Mouse (Mus musculus) inflammation-experienced regulatory T-cells, adult 6 months (primary cell): Measurements from ENCODE around the gene Tnpo2. TPM values are rescaled to one million over a fixed set of nuclear protein-coding genes. Genes with fewer than 3 reads are reported as not detected.
"Not testable (repeated sequence)": the region's sequence is repeated elsewhere in the genome, so short reads cannot be mapped to it uniquely, and the experiment has no call there.

Source experiments
- ATAC-seq: one replicate; pipeline ENCODE4 v1.8.0; 2017
- polyA plus RNA-seq, 3 experiments: library from polyadenylated mRNA; unstranded; fragments of 100-300 nt; shearing (Covaris generic); gene quantifications; one replicate each; pipeline ENCODE4 v1.2.1; 2017

Gene Tnpo2
- polyA plus RNA-seq, 3 experiments from 2014 or later: 13.8 to 18.7 (median 16.5) TPM

DNA sequence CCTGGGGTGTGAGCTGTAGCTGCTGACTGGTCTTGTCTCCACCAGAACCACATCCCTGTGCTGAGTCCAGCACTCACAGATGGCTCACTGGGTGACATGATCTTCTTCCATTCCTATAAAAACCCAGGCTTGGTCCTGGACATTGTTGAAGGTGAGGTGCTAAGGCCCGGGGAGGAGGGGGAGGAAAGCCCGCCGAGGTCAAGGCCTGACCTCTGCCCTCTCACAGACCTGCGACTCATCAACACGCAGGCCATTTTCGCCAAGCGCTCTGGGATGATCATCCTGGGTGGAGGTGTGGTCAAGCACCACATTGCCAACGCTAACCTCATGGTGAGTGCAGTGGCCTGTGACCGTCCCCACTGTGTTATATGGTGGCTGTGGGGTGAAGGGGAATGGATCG, 37.5 kb downstream of the Tnpo2 start:
- no peak for ATAC-seq

DNA sequence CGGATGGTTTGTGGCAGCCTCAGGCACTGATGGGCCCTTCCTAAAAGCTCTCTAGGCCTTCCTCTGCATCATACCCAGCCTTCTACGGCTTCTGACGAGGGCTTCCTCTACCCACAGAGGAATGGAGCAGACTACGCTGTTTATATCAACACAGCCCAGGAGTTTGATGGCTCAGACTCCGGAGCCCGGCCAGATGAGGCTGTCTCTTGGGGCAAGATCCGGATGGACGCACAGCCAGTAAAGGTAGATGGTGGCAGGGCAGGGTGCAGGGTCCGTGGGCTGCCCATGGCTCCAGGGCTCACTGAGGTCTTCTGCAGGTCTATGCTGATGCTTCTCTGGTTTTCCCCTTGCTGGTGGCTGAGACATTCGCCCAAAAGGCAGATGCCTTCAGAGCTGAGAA, 37.9 kb downstream of the Tnpo2 start:
- no peak for ATAC-seq

DNA sequence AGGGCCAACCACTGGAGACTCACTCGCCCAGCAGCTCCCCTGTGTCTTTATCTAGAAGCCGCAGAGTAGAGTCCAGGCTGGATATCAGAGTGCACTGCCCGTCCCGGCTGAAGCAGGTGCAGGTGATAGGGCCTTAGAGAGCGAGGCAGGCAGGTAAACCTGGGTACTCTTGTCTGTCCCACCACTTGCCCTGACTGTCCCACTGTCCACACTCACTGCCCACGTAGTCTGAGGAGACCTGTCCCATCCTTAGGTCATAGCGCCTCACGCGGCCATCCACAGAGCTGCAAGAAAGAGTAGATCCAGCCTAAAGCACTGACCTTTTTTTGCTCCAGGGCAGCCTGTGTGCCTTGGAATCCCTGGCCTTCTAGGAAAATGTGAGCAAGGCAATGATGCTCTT, 39.3 kb downstream of the Tnpo2 start:
- ATAC-seq: no peak

DNA sequence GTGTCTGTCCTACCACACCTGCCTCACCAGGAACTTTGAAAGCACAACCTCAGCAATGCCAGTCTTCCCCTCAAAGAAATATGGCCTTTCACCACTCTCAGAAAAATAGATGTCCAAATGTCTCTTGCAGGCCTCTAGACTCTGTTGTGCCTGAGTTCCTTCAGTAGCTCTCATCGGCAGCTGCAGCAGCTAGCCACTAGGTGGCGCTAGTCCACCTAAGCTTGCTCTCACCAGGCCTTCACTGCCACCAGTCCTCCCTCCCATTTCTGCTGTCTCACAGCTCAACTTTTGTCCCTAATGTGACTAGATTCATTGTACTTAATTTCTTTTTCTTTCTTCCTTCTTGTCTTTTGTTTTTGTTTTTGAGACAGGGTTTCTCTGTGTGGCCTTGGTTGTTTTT, 40.3 kb downstream of the Tnpo2 start:
- peak; percentile 62 for ATAC-seq

DNA sequence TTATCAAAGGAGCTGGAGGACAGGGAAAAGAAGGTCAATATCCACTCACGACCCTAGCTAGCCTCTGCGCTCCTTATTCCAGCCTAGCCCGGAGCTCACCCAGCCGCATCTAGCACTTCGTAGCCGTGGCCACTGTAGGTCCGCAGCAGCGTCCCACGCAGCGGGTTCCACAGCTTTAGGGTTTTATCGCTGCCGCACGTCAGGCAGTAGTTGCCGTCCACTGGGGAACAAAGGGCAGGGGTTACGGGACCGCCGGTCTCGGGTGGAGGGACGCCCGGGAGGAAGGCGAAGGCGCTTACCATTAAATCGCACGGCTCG, 43.5 kb downstream of the Tnpo2 start:
- no peak for ATAC-seq

DNA sequence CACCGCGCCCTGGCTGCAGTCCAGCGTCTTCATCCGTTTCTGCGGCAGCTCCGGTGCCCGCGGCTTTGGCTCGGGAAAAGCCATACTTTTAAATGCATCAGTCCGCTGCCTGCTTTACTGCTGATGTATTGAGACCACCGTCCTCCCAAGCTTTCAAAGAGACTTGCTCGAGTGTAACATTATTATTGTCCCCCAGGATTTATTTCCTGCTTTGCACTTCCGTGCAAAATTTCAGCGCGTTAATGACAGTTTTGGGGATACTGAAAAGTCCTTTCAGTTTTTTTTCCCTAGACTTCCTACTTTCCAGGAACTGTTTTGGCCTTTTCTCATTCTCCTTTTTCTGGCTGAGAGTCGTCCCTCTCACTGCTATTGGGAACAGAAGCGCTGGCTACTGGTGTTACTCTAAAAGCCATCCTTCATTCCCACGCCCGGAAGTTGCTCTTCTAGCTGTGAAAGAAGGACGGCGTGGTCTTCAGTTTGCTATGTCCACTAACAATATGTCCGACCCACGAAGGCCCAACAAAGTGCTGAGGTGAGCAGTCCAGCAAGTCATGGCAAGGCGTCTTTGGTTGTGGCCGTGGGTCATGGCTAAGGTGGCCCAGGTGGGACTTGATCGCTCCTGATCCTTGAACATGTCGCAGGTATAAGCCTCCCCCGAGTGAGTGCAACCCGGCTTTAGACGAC, 44.0 kb downstream of the Tnpo2 start, which contains the start of gene Wdr83os:
Gene Wdr83os, plus strand, starts transcription at position 209 of the 684 bp plus-strand sequence.
- peak; percentile 18 for ATAC-seq

DNA sequence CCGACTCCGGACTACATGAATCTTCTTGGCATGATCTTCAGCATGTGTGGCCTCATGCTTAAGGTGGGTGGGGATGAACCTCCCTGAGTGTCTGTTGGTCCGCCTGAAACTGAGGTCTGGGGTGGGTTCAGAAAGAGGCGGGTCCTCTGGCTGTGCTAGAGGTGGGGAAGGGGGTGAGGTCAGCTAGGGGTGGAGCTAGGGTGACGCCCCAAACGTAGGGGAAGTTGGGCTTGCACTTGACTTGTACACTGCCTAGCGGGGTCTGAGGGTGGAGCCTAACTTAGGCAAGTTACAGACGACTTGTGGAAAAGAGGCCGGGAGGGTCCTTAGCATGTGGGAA, 44.5 kb downstream of the Tnpo2 start, which contains the start of gene Wdr83:
Gene Wdr83, minus strand, starts transcription at position 91 of the 340 bp plus-strand sequence.
- ATAC-seq: peak; percentile 27

DNA sequence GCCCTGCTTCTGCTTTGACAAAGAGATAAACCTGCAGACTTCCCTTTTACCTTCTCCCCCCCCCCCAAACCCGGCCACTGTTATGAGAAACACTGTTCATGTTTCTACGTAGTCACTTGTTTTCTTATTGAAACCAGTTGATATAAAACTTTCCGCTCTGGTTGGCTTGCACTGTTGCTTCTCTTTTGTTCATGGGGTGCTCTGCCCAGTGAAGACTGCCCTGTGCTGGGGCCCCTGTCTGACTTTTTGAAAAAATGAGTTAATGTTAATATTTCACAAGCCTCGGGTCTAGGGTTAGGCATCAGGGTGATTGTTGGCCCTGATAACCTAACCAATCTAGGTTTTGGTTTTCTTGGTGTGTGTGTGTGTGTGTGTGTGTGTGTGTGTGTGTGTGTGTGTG, 45.5 kb downstream of the Tnpo2 start:
- ATAC-seq: not testable (repeated sequence)

DNA sequence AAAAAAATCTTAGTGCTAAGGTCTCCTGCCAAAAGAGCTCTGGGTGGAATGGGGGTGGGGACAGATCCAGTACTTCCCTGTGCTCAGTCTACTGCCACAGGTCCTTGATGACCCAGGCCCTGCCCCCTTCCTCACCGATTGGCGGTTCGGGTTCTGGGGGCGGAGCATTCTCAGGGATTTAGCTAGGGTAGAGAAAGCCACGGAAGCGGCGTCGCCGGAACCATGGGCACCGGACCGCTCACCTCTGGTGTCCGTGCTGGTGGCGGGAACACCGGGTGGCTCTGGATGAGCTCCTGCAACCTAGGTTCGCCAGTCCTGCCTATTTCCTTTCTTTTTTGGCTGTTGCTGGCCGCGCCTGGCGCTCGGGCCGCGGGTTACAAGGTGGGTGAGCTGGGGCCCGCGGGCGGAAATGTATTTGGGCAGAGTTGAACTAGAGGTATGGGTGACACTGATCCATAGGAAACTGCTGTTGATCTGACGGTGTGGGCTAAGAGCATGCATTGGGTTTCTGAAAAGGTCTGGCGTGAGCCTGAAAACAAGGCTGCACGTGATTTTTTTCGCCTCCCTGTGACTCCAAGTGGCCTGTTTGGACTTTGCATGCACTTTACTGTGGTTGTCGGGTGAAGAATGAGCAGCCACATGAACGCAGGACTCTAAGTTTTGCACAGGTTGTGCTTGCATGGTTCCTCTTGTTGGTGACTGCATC, 46.5 kb downstream of the Tnpo2 start, which contains the start of gene Man2b1:
Gene Man2b1, plus strand, starts transcription at position 163 of the 706 bp plus-strand sequence.
- ATAC-seq: peak; percentile 89

DNA sequence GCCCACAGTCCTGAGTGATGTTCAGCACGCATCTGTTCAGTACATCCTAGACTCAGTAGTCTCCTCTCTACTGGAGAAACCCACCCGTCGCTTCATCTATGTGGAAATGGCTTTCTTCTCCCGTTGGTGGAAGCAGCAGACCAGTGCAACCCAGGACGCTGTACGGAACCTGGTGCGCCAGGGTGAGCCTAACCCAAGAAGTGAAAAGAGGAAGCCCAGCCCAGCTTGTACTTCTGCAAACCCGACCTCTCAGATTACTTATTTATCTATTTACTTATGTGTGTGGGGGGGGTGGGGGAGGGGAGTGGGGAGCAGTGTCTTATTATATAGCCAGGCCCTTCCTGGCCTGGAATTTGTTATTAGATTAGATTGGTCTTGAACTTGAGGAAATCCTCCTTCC, 47.9 kb downstream of the Tnpo2 start:
- ATAC-seq: no peak

DNA sequence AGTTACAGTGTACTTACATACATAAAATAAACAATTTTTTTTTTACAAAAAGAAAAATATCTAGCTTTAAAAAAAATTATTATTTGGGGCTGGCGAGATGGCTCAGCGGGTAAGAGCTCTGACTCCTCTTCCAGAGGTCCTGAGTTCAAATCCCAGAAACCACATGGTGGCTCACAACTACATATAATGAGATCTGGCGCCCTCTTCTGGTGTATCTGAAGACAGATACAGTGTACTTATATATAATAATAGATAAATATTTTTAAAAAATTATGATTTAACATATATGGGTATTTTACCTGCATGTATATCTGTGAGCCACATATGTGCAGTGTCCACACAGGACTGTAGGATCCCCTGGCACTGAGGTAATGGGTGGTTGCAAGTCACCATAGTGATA, 49.5 kb downstream of the Tnpo2 start:
- no peak for ATAC-seq

DNA sequence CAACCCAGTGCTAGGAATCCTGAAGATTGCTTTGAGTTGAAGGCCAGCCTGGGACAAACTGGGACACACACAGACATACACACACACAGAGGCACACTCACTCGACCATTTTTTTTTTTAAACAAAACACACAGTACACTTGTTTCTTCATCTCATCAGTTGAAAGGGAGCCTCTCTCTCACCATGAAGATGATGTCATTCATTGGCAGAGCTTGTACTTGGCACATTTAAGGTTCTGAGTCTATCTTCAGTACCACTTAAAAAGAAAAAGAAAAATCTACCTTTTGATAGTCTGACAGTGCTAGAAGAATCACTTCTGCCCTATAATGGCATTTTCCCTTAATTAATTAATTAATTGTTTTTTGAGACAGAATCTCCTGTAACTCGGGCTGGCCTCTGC, 52.1 kb downstream of the Tnpo2 start:
- no peak for ATAC-seq

DNA sequence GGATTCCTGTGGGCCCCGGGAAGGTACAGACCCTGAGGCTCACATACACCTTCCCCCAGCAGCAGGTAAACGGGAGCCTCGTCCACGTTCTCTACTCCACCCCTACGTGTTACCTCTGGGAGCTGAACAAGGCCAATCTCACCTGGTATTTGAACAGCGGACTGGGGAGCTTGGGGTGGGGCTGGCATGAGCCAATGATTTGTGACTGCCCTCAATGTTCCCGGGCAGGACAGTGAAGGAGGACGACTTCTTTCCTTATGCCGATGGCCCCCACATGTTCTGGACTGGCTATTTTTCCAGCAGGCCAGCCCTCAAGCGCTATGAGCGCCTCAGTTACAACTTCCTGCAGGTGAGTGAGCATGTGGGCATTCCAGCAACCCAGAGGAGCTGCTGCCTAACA, 54.1 kb downstream of the Tnpo2 start:
- ATAC-seq: no peak

DNA sequence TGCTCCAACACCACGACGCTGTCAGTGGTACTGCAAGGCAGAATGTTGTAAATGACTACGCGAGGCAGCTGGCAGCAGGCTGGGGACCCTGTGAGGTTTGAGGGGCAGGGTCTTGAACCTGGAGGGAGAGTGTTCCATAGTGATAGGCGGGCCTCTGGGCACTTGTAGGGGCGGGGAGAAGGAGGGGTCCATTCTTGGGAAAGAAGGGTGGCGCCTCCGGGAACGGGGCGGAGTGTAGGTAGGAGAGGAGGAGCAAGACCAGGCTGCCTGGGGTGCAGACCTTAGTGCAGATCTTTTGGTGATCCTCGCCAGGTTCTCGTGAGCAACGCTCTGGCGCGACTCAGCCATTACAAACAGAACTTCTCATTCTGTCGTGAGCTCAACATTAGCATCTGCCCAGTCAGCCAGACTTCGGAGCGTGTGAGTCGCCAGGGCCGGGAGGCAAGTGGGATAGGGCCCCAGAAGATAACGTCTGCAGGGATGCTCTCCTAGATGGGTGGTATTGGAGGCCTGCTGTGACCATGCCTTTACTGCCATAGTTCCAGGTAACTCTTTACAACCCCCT, 54.9 kb downstream of the Tnpo2 start:
- ATAC-seq: no peak

DNA sequence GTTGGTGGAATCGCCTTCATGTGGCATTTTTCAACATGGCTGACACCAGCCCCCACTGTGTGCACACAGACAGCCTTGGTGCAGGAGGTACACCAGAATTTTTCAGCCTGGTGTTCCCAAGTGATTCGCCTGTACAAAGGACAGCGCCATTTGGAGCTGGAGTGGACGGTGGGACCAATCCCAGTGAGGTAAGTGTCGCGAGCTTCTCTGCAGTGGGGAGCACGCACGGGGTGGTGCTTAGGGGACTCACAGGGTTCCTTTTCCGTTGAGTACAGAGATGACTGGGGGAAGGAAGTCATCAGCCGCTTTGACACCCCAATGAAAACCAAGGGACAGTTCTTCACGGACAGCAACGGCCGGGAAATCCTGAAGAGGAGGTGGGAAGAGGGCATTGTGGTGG, 58.3 kb downstream of the Tnpo2 start:
- no peak for ATAC-seq

DNA sequence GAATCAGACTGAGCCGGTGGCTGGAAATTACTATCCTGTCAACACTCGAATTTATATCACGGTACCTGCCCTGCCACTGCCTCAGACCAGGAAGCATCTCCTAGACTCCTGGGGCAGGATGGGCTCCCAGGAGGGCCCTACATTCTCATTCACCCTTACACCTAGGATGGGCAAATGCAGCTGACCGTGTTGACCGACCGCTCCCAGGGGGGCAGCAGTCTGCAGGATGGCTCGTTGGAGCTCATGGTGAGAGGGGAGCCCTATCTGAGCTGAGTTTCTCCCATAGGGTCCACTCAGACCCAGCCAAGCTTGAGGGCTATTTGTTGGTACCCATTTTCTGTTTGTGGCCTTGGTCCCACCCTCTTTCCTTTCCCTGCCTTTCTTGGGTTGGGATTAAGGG, 58.9 kb downstream of the Tnpo2 start:
- no peak for ATAC-seq

DNA sequence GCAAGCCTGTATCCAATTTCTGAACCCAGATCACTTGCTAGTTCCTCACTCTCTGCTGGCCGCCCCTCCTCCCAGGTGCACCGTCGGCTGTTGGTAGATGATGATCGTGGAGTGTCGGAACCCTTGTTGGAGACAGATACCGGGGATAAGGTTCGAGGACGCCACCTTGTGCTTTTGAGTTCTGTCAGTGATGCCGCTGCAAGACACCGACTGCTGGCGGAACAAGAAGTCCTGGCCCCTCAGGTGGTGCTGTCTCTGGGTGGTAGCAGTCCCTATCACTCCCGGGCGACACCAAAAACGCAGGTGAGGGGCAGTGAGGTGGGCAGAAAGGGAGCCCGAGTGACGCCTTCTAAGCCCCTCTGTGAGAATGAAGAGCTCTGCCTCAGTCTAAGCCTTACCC, 59.5 kb downstream of the Tnpo2 start:
- no peak for ATAC-seq

DNA sequence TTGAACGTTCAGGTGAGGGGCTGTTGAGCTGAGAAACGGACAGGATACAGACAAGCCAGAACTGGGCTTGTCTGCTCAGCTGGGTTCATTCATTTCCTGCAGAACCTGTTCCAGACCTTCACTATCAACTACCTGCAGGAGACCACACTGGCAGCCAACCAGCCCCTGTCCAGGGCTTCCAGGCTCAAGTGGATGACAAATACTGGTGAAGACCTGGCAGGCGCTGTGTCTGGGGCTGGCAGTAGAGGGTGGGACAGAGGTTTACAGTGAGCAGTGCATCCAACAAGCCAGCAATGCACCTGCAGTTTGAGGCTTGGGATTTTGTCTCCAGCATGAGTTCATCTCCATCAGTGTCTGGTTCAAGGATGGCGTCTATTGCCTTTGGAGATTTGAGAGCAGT, 60.1 kb downstream of the Tnpo2 start:
- ATAC-seq: no peak

DNA sequence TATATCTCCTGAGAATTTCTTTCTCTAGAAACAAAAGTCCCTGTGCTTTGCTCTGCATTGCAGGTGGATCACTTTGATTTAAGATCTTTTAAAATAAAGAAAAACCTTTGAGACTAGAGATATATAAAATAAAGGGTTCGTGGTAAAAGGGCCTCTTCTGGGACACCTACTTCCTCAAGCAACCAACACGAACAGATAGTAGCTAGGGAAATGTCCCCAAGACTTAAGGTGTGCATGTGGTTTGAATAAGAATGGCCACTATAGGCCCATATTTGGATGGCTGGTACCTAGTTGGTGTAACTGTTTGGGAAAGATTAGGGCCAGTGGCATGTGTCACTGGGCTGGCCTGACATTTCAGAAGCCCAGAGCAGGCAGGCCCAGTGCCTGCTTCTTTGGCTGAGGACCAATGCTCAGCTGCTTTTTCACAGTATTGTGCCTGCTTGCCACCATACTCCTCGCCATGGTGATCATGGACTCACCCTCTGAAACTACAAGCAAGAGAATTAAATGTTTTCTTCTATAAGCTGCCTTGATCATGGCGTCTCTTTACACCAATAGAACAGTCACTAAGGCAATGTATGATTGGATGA, 63.5 kb downstream of the Tnpo2 start:
- ATAC-seq: no peak
